Mouse (Mus musculus) MEL (cell line): Measurements from ENCODE around the gene Map6d1. TPM values are rescaled to one million over a fixed set of nuclear protein-coding genes. Genes with fewer than 3 reads are reported as not detected.

Experiments
- DNase-seq: peaks from one replicate; pipeline ENCODE4 v3.0.0; 2011; ENCODE audit warnings: low read depth, low spot score
- H3K27ac ChIP-seq: 2 replicates; pipeline ENCODE4 v1.5.1; 2012; ENCODE audit warnings: low read depth, mild to moderate bottlenecking, control low read depth, low read length, moderate library complexity; ENCODE audit not compliant: control insufficient read depth
- H3K27me3 ChIP-seq, 2 experiments: fragments of 150-350 bp in 1 of 2; sonication (generic) in 1 of 2; 2 replicates each; pipeline ENCODE4 v1.6.1; 2012; ENCODE audit warnings: low read length in 2 of 2, mild to moderate bottlenecking in 2 of 2, improper control_type of control experiment in 1 of 2, moderate library complexity in 1 of 2; ENCODE audit not compliant: insufficient read depth in 2 of 2, control insufficient read depth in 1 of 2
- H3K36me3 ChIP-seq, 2 experiments: 2 replicates each; pipeline ENCODE4 v1.6.1; 2012 to 2014; ENCODE audit warnings: low read length in 2 of 2, improper control_type of control experiment in 1 of 2, inconsistent platforms in 1 of 2, mild to moderate bottlenecking in 1 of 2; ENCODE audit not compliant: insufficient read depth in 2 of 2, control insufficient read depth in 1 of 2
- H3K4me1 ChIP-seq, 2 experiments: fragments of 150-350 bp in 1 of 2; sonication (generic) in 1 of 2; 2 replicates each; pipeline ENCODE4 v1.6.1; 2012; ENCODE audit warnings: low read length in 2 of 2, improper control_type of control experiment in 1 of 2, mild to moderate bottlenecking in 1 of 2; ENCODE audit not compliant: insufficient read depth in 2 of 2, control insufficient read depth in 1 of 2
- H3K4me3 ChIP-seq, 2 experiments: fragments of 150-350 bp in 1 of 2; sonication (generic) in 1 of 2; 2 replicates each; pipeline ENCODE4 v1.5.1; 2012; ENCODE audit warnings: low read depth in 2 of 2, low read length in 2 of 2, mild to moderate bottlenecking in 2 of 2, moderate library complexity in 2 of 2, control low read depth in 1 of 2, improper control_type of control experiment in 1 of 2; ENCODE audit not compliant: control insufficient read depth in 1 of 2, insufficient read depth in 1 of 2
- H3K79me2 ChIP-seq: 2 replicates; pipeline ENCODE4 v1.6.1; 2012; ENCODE audit warnings: mild to moderate bottlenecking, low read length, moderate library complexity; ENCODE audit not compliant: control insufficient read depth, poor library complexity, insufficient read depth
- H3K9ac ChIP-seq: 2 replicates; pipeline ENCODE4 v1.6.1; 2012; ENCODE audit warnings: low read depth, mild to moderate bottlenecking, control low read depth, low read length, moderate library complexity; ENCODE audit not compliant: control insufficient read depth, poor library complexity, severe bottlenecking
- H3K9me3 ChIP-seq: fragments of 150-350 bp; sonication (generic); replicated peaks from 2 replicates; pipeline ENCODE4 v1.6.1; 2012; ENCODE audit warnings: mild to moderate bottlenecking, low read length, improper control_type of control experiment, moderate library complexity; ENCODE audit not compliant: insufficient read depth
- CHD1 ChIP-seq: IDR thresholded peaks from 2 replicates; pipeline ENCODE4 v1.6.1; 2012; ENCODE audit warnings: low read depth, mild to moderate bottlenecking, inconsistent platforms, low read length, improper control_type of control experiment
- CHD2 ChIP-seq: IDR thresholded peaks from 2 replicates; pipeline ENCODE4 v1.6.1; 2011; ENCODE audit warnings: low read length, improper control_type of control experiment
- ETS1 ChIP-seq: IDR thresholded peaks from 2 replicates; pipeline ENCODE4 v1.6.1; 2012; ENCODE audit warnings: low read depth, mild to moderate bottlenecking, inconsistent platforms, low read length, improper control_type of control experiment, moderate library complexity
- GATA1 ChIP-seq: IDR thresholded peaks from 2 replicates; pipeline ENCODE4 v1.6.1; 2011; ENCODE audit warnings: low read depth, low read length, improper control_type of control experiment
- HCFC1 ChIP-seq: IDR thresholded peaks from 2 replicates; pipeline ENCODE4 v1.6.1; 2012; ENCODE audit warnings: low read depth, mild to moderate bottlenecking, inconsistent platforms, low read length, improper control_type of control experiment, moderate library complexity
- JUND ChIP-seq: IDR thresholded peaks from 2 replicates; pipeline ENCODE4 v1.6.1; 2011; ENCODE audit warnings: low read depth, mild to moderate bottlenecking, improper control_type of control experiment, low read length
- KAT2A ChIP-seq: conservative IDR thresholded peaks from 2 replicates; pipeline ENCODE4 v1.6.1; 2012; ENCODE audit warnings: low read depth, low read length, improper control_type of control experiment, inconsistent platforms
- MAFK ChIP-seq: IDR thresholded peaks from 2 replicates; pipeline ENCODE4 v1.6.1; 2011; ENCODE audit warnings: low read depth, mild to moderate bottlenecking, low read length, improper control_type of control experiment, borderline replicate concordance
- MEF2A ChIP-seq: IDR thresholded peaks from 2 replicates; pipeline ENCODE4 v1.6.1; 2014; ENCODE audit warnings: low read depth, mild to moderate bottlenecking, inconsistent platforms, low read length, improper control_type of control experiment; ENCODE audit not compliant: poor library complexity, insufficient replicate concordance, severe bottlenecking; ENCODE audit errors: extremely low read depth
- MXI1 ChIP-seq: IDR thresholded peaks from 2 replicates; pipeline ENCODE4 v1.6.1; 2011; ENCODE audit warnings: mild to moderate bottlenecking, low read depth, low read length, improper control_type of control experiment
- MYC ChIP-seq: IDR thresholded peaks from 2 replicates; pipeline ENCODE4 v1.6.1; 2011; ENCODE audit warnings: low read depth, mild to moderate bottlenecking, low read length, improper control_type of control experiment, moderate library complexity
- NELFE ChIP-seq: IDR thresholded peaks from 2 replicates; pipeline ENCODE4 v1.6.1; 2011; ENCODE audit warnings: low read depth, low read length, improper control_type of control experiment
- NRF1 ChIP-seq: IDR thresholded peaks from 2 replicates; pipeline ENCODE4 v1.6.1; 2014; ENCODE audit warnings: low read depth, mild to moderate bottlenecking, inconsistent platforms, low read length, improper control_type of control experiment, moderate library complexity; ENCODE audit not compliant: poor library complexity, insufficient read depth, severe bottlenecking
- POLR2AphosphoS2 ChIP-seq: IDR thresholded peaks from 2 replicates; pipeline ENCODE4 v1.6.1; 2011; ENCODE audit warnings: low read length, improper control_type of control experiment
- SMC3 ChIP-seq: IDR thresholded peaks from 2 replicates; pipeline ENCODE4 v1.6.1; 2011; ENCODE audit warnings: low read depth, low read length, improper control_type of control experiment
- TAL1 ChIP-seq: IDR thresholded peaks from 2 replicates; pipeline ENCODE4 v1.6.1; 2012; ENCODE audit warnings: mild to moderate bottlenecking, inconsistent platforms, low read length, moderate library complexity, mixed read lengths
- TBP ChIP-seq: IDR thresholded peaks from 2 replicates; pipeline ENCODE4 v1.8.0; 2011; ENCODE audit warnings: low read depth, low read length, improper control_type of control experiment
- TCF12 ChIP-seq: IDR thresholded peaks from 2 replicates; pipeline ENCODE4 v1.6.1; 2014; ENCODE audit warnings: low read depth, mild to moderate bottlenecking, inconsistent platforms, low read length, improper control_type of control experiment, moderate library complexity
- UBTF ChIP-seq: IDR thresholded peaks from 2 replicates; pipeline ENCODE4 v1.6.1; 2012; ENCODE audit warnings: low read depth, mild to moderate bottlenecking, inconsistent platforms, low read length, improper control_type of control experiment, moderate library complexity, borderline replicate concordance; ENCODE audit not compliant: insufficient read depth
- USF1 ChIP-seq: IDR thresholded peaks from 2 replicates; pipeline ENCODE4 v1.6.1; 2014; ENCODE audit warnings: low read depth, mild to moderate bottlenecking, inconsistent platforms, low read length, improper control_type of control experiment, moderate library complexity
- ZC3H11A ChIP-seq: IDR thresholded peaks from 2 replicates; pipeline ENCODE4 v1.6.1; 2012; ENCODE audit warnings: low read depth, mild to moderate bottlenecking, inconsistent platforms, low read length, improper control_type of control experiment
- ZKSCAN1 ChIP-seq: IDR thresholded peaks from 2 replicates; pipeline ENCODE4 v1.6.1; 2012; ENCODE audit warnings: low read depth, mild to moderate bottlenecking, inconsistent platforms, low read length, improper control_type of control experiment, moderate library complexity
- polyA plus RNA-seq, 2 experiments: library from polyadenylated mRNA; stranded (reverse) in 1 of 2; unstranded in 1 of 2; fragments of >175 nt in 1 of 2; fragments of >200 nt in 1 of 2; gene quantifications; 2 replicates each; pipeline versions ENCODE4 v1.2.1 to v1.2.4; 2012; ENCODE audit warnings: low replicate concordance in 2 of 2, low read depth in 1 of 2; ENCODE audit not compliant: insufficient read length in 2 of 2, insufficient read depth in 1 of 2, missing spikeins in 1 of 2
- total RNA-seq: library from RNA; depleted of rRNA; stranded (reverse); fragments of 300-350 nt; gene quantifications from 2 replicates; pipeline ENCODE4 v1.2.3, GENCODE M21; 2012

Gene Map6d1
- total and polyA plus RNA-seq, 3 experiments, result 0.08 TPM; not detected in 2

GRCm38 (mm10) chr16:20192043-20192442, 49.1 kb downstream of the Map6d1 start (continued):
- TF ChIP-seq KAT2A, result no peak
- no peak for TF ChIP-seq MAFK
- TF ChIP-seq MXI1, result no peak
- no peak for TF ChIP-seq POLR2AphosphoS2
- TF ChIP-seq TAL1, result peak; percentile 31; the same call in 1 of the 2 replicates
- TF ChIP-seq USF1, result no peak
- no peak for TF ChIP-seq MYC
- no peak for TF ChIP-seq CHD2
- TF ChIP-seq NRF1, result no peak

- no peak overlapping the region for H3K4me3 ChIP-seq
- DNase-seq, result peak; percentile 20
- TF ChIP-seq GATA1 (no peak), CHD1 (no peak), TCF12 (no peak), ZC3H11A (no peak), CHD2 (no peak), SMC3 (no peak), UBTF (no peak), KAT2A (no peak), MYC (no peak), HCFC1 (no peak), ZKSCAN1 (no peak), MEF2A (no peak), MAFK (no peak), ETS1 (no peak), TBP (no peak), POLR2AphosphoS2 (no peak), NELFE (no peak), JUND (no peak), TAL1 (no peak)
- no peak overlapping the region for H3K9ac ChIP-seq
- peaks cover 0 to 9% of the 10 kb centered on the region in 2 experiments; a peak in 2 of 4 replicates for H3K4me1 ChIP-seq
- peaks cover 4 to 7% of the 10 kb centered on the region in 2 experiments for H3K36me3 ChIP-seq
- H3K9me3 ChIP-seq, result no peaks in the 10 kb centered on the region
- H3K27ac ChIP-seq, result no peak overlapping the region
- no peaks in the 10 kb centered on the region for H3K79me2 ChIP-seq
- no peaks in the 10 kb centered on the region for H3K27me3 ChIP-seq
Observed at GRCm38 (mm10) chr16:20191161-20191882, 49.8 kb downstream of the Map6d1 start.
